Mouse (Mus musculus): ENCODE data around the gene Sap30bp.

DNA sequence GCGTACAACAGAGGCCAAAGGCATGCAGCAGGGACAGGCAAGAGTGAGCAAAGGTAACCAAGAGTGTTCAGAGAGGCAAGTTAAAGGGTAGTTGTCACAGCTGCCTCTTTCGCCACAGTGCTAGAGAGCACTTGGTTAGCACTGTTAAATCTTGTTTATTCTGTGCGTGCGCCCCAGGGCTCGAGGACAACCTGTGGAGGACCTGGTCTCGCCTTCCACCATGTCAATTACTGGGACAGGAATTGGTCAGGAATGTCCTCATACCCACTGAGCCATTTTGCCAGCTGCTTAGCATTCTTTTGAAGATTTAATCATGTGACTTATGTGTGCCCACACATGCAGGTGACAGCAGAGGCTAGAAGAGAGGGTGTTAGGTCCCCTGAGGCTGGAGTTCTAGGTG is 43.9 kb upstream of the Sap30bp start:
- TF ChIP-seq CTCF (IDR thresholded peaks at IDR 0.05; ENCODE audit: low read depth, low read length) (no peak), POLR2A (IDR thresholded peaks at IDR 0.05; ENCODE audit: borderline replicate concordance, low read depth, low read length) (no peak)
